Mouse (Mus musculus): ENCODE results near the gene Taf1a. TPM values are rescaled to one million over a fixed set of nuclear protein-coding genes. Genes with fewer than 3 reads are reported as not detected.

Taf1a gene
- polyA plus RNA-seq (2014; fragmentation: Illumina TruSeq; extraction: RNeasy Lipid Tissue Mini Kit (QIAGEN cat#74804); ENCODE audit: low read depth, low replicate concordance): 35.1 TPM

DNA sequence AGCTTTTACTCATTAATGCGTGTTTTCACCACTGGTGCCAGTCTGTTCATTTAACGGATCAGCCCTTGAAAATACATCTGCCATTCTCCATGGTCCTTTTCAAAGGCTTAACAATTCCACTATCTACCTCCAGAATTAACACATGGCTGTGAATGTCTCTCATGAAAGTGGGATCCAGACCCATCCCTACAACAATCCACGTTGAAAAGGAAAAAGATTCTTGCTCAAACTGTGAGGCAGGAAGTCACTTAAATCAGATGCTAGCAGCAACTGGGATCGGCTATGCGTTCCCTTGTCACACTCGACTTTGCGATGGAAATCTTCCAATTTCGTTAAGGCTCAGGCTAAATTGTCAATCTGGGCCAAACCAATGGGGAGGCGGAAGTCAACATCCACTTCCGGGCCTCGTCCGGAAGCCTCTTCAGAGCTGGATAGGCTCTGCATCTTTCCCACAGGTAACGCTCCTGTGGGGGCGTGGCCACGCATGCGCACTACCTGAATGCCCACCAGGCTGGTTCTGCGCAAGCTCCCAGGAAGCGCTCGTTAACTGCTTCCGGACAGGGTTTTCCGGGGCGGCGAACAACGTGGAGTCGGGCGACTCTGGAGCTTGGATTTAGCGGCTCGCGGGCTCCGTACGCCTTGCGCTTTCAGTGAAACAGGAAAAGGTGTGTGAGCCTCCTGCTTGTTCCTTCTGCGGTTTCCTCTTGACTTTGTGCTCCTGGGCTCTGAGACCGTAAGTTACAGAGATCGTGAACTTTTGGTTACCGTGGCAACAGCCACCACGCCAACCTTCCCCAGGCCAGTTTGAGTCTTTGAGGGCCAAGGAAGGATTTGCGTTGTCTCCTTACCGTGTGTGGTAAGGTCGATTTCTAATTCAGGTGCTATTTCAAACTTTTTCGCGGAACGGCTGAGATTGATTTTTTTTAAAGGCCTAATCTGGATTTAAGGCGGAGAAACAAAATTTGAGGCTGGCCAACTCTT lies at the start of gene Taf1a:
TSS of gene Taf1a (plus strand) at position 556 of the 981 bp plus-strand sequence.

DNA sequence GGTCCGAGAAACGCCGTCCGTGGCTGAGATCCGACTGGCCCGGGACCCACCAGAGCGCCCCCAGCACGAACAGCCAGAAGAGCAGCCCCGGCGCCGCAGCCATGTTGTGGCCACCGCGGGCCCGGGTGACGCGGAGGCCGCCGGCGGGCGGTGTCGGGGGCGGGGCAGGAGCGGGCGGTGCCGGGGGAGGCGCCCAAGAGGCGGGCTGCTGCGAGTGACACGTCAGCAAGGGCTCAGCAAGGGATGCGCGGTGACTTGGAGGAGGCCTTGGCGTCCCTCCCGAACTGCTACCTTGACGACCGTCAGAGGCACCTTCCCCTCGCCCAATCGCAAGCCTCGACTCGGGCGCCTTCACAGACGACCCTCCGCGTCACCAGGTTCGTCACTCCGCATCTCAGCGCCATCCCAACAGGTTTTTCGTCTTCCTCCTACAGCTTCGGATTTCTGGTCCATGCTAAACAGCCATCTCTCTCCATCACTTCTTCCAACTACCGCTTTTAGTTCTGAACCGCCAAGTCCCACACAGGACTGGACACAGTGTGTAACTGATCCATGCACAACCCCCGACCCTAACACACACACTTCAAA lies 19.3 kb upstream of the Taf1a start, which contains the start of gene Mia3:
TSS of gene Mia3 (minus strand) at position 127 of the 588 bp plus-strand sequence.

DNA sequence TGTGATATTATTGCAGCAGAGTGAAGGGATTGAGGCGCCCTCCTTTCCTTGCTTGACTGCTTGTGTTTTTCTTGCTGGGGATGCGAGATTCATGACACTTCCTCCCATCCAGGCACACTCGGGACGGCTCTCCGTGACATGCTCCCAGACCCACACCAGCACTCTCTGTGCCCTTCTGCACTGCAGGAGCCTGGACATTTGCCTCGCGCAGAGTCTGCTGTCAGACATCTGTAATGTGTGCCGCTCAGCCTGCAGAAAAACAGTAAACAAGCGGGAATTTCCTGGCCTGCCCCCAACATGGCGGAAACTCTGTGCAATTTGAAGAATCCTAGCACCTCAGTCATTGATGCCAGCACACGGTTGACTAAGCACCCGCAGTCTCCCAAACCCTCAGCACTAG lies 29.1 kb downstream of the Taf1a start, which contains the start of gene Hhipl2:
TSS of gene Hhipl2 (plus strand) at position 343 of the 400 bp plus-strand sequence.

Other genes starting within 250 kb of the Taf1a start
- gene Disp1, start 167.5 kb upstream of the Taf1a start, polyA plus RNA-seq (2014; fragmentation: Illumina TruSeq; extraction: RNeasy Lipid Tissue Mini Kit (QIAGEN cat#74804); ENCODE audit: low read depth, low replicate concordance): 6.0 TPM
- gene Aida, start 92.4 kb upstream of the Taf1a start, polyA plus RNA-seq (2014; fragmentation: Illumina TruSeq; extraction: RNeasy Lipid Tissue Mini Kit (QIAGEN cat#74804); ENCODE audit: low read depth, low replicate concordance): 44.6 TPM
- 32.7 TPM for gene Brox, start 91.7 kb upstream of the Taf1a start, polyA plus RNA-seq (2014; fragmentation: Illumina TruSeq; extraction: RNeasy Lipid Tissue Mini Kit (QIAGEN cat#74804); ENCODE audit: low read depth, low replicate concordance)
- gene Mia3, start 19.4 kb upstream of the Taf1a start, polyA plus RNA-seq (2014; fragmentation: Illumina TruSeq; extraction: RNeasy Lipid Tissue Mini Kit (QIAGEN cat#74804); ENCODE audit: low read depth, low replicate concordance): 112 TPM
- 0.37 TPM for gene Hhipl2, start 29.2 kb downstream of the Taf1a start, polyA plus RNA-seq (2014; fragmentation: Illumina TruSeq; extraction: RNeasy Lipid Tissue Mini Kit (QIAGEN cat#74804); ENCODE audit: low read depth, low replicate concordance)

Data from heart, adult 10 weeks (tissue).